Mouse (Mus musculus) heart, embryonic 15.5 days (tissue): Measurements from ENCODE around the gene Acox3. TPM values are rescaled to one million over a fixed set of nuclear protein-coding genes. Genes with fewer than 3 reads are reported as not detected.

Source experiments
- ATAC-seq: fragments of 200-750 bp; cut with Nextera tagmentation; replicated peaks from 2 replicates; pipeline ENCODE4 v1.8.0; 2017; ENCODE audit warnings: low read depth, moderate TSS enrichment; ENCODE audit not compliant: insufficient number of reproducible peaks, insufficient read depth, low FRiP score
- H3K27ac ChIP-seq: fragments of 300-500 bp; sonication (generic); 2 replicates; pipeline ENCODE4 v1.5.1; 2015; ENCODE audit warnings: mild to moderate bottlenecking, inconsistent platforms
- H3K27me3 ChIP-seq: fragments of 300-500 bp; sonication (generic); 2 replicates; pipeline ENCODE4 v1.6.1; 2015; ENCODE audit warnings: inconsistent platforms
- H3K36me3 ChIP-seq: fragments of 300-500 bp; sonication (generic); 2 replicates; pipeline ENCODE4 v1.6.1; 2015; ENCODE audit warnings: mild to moderate bottlenecking, inconsistent platforms
- H3K4me1 ChIP-seq: fragments of 300-500 bp; sonication (generic); replicated peaks from 2 replicates; pipeline ENCODE4 v1.6.1; 2015; ENCODE audit warnings: inconsistent platforms
- H3K4me2 ChIP-seq: fragments of 300-500 bp; sonication (generic); 2 replicates; pipeline ENCODE4 v1.6.1; 2015; ENCODE audit warnings: inconsistent platforms, mild to moderate bottlenecking, moderate library complexity
- H3K4me3 ChIP-seq: fragments of 300-500 bp; sonication (generic); 2 replicates; pipeline ENCODE4 v1.5.1; 2015; ENCODE audit warnings: mild to moderate bottlenecking, inconsistent platforms
- H3K9ac ChIP-seq: fragments of 300-500 bp; sonication (generic); 2 replicates; pipeline ENCODE4 v1.6.1; 2015; ENCODE audit warnings: mild to moderate bottlenecking, inconsistent platforms
- H3K9me3 ChIP-seq: fragments of 300-500 bp; sonication (generic); replicated peaks from 2 replicates; pipeline ENCODE4 v1.6.1; 2016; ENCODE audit warnings: inconsistent platforms
- WGBS: fragments of 180-500 bp; shearing (Covaris S2); methylation state at CpG from one replicate; pipeline ENCODE4 v1.1.7; 2015; ENCODE audit warnings: mixed read lengths; 5-methylcytosine and 5-hydroxymethylcytosine counted together
- polyA plus RNA-seq: library from polyadenylated mRNA; unstranded; fragments of >200 nt; fragmentation: Nextera tagmentation; extraction: Ambion mirVana; gene quantifications from 2 replicates; pipeline ENCODE4 v1.2.1, GENCODE M21; 2015

The Acox3 gene
- polyA plus RNA-seq, result 9.9 and 11.7 TPM in 2 replicates

DNA sequence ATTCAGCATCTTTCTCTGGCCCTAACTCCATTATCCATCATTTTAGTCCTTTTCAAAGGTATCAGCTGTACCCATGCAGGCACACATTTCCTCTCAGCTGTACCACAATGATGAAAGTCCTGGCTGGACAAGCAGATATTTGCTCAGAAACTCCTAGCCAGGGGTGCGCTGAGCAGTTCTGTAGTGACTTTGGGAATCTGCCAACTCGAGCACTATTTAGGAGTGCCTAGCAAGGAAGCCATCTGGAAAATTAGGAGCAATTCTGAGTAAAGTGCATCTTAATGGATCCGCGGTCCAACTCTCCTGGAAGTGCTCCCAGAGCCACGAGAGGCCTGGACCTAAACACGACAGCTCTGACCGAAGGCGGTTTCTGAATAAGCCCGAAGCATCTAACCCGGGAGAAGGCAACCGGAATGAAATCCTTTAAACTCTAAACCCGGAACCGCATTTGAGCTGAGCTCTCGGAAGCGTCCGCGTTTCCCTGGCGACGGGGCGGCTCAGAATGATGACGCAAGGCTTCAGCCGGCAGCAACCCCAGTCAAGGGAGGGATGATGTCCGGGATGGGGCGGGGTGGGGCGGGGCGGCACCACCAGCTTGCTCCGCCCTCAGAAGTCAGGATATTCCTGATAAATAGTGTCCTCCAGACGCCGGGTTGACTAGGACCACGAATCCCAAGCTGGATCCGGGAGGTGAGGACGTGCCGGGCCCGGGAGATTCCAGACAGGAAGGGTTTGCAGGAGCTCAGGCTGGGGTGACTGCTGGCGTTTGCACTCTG, at the start of gene Acox3:
Gene Acox3 (plus strand): TSS at position 596 of the 776 bp plus-strand sequence.
- no peaks in the 10 kb centered on the region for H3K9me3 ChIP-seq
- ATAC-seq, result peak; percentile 90
- H3K4me1 ChIP-seq, result peaks cover 4% of the 10 kb centered on the region
- H3K27ac ChIP-seq, result peak within 1 kb of the TSS; percentile 84
- peak within 1 kb of the TSS; percentile 83 for H3K4me2 ChIP-seq
- H3K9ac ChIP-seq, result peak within 1 kb of the TSS; percentile 67
- H3K27me3 ChIP-seq, result no peaks in the 10 kb centered on the region; the same call in 1 of the 2 replicates
- WGBS, result under 1% methylated on average over 35 of the region's 35 CpGs
- H3K4me3 ChIP-seq, result peak within 1 kb of the TSS; percentile 74
- H3K36me3 ChIP-seq, result no peaks in the 10 kb centered on the region

DNA sequence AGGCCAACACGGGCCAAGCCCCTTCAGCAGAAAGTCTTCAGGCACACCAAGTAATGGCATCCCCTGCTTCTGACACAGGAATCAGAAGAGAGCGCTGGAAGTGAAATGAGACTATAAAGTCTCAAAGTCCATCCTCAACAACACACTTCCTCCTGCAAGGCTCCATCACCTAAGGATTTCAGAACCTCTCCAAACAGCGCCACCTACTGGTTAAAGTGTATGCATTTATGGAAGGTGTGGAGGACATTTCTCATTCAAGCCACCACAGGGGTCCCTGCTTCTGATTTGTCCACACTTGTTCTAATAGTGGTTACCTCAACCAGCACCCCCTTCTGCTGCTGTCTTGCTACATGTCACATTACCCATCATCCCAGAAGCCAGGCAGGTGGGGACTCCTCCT, 46.6 kb upstream of the Acox3 start:
- no peak for ATAC-seq
- WGBS, result 65% methylated on average over 3 of the region's 3 CpGs
- no peak overlapping the region for H3K4me3 ChIP-seq
- H3K4me1 ChIP-seq, result no peaks in the 10 kb centered on the region; the same call in 1 of the 2 replicates
- peaks cover 7% of the 10 kb centered on the region for H3K27me3 ChIP-seq
- no peak overlapping the region for H3K9ac ChIP-seq
- H3K27ac ChIP-seq, result no peak overlapping the region
- H3K36me3 ChIP-seq, result no peaks in the 10 kb centered on the region
- no peaks in the 10 kb centered on the region for H3K9me3 ChIP-seq
- no peak overlapping the region for H3K4me2 ChIP-seq

DNA sequence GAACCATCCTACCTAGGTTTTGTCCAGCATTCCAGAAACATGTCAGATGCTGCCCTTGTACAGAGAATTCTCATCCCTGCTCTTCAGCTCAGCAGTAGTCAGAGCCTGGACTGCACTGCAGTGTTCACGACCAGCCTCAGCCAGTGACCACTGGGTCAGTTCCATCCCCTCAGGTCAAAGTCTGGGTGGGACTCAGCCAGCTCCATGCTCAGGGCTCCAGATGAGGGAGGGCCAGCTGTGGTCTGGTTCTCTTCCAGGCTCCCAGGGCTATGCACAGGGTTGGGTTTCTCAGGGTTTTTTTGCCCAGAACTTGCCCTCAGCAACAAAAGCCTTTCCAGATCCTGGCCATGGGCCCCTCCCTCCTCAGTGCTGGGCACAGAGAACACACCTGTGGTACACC, 45.4 kb upstream of the Acox3 start:
- no peaks in the 10 kb centered on the region for H3K36me3 ChIP-seq
- no peak for ATAC-seq

DNA sequence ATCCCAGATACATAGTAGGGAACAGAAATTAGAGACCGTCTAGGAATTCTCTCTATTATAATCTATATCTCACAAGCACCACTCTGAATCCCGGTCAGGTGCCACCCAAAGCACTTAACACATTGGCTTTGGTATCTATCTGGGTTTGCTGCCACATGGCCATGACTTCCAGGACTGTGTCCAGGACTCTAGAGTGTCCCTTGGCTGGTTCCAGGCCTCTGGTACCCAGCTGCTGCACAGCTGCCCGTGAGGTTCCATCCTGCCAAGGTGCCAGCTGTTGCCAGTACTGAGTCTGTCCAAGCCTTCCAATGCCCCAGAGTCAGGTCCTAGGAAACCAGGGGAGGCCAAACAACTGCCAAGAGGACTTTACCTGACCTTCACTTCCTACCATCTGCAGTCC, 44.8 kb upstream of the Acox3 start:
- Histone ChIP-seq H3K27me3 (no peaks in the 10 kb centered on the region), H3K4me2 (no peak overlapping the region), H3K4me3 (no peak overlapping the region), H3K36me3 (no peaks in the 10 kb centered on the region), H3K4me1 (no peaks in the 10 kb centered on the region), H3K9ac (no peak overlapping the region), H3K27ac (no peak overlapping the region), H3K9me3 (no peaks in the 10 kb centered on the region)
- no peak for ATAC-seq
- WGBS, result 73% methylated on average over 3 of the region's 3 CpGs

More for the DNA sequence above, 45.4 kb upstream of the Acox3 start:
- no peaks in the 10 kb centered on the region for H3K9me3 ChIP-seq
- H3K4me1 ChIP-seq, result no peaks in the 10 kb centered on the region
- H3K9ac ChIP-seq, result no peak overlapping the region
- H3K27ac ChIP-seq, result no peak overlapping the region
- no peak overlapping the region for H3K4me2 ChIP-seq
- H3K27me3 ChIP-seq, result peaks cover 4% of the 10 kb centered on the region
- no peak overlapping the region for H3K4me3 ChIP-seq
- 62% methylated on average over 1 of the region's 1 CpGs for WGBS

DNA sequence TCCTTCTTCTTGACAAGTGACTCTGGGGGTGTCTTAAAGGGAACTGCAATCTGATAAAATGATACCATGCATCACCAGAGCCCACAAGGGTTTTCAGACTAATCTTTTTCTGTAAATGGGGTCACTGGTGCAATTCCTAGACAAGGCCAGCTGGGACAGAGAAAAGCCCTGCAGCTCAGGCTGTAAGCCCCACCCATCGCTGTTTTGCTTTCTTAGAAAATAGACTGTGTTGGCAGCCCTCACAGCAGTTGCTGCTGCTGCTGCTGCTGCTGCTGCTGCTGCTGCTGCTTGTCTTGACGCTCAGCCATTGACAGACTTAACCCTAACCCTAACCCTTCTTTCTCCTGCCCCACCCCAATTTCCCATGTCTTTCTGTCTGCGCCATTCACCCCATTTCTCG, 43.3 kb upstream of the Acox3 start:
- no peaks in the 10 kb centered on the region for H3K9me3 ChIP-seq
- no peak overlapping the region for H3K27ac ChIP-seq
- 49% methylated on average over 4 of the region's 4 CpGs for WGBS
- no peak overlapping the region for H3K4me3 ChIP-seq
- no peak overlapping the region for H3K4me2 ChIP-seq
- no peaks in the 10 kb centered on the region for H3K27me3 ChIP-seq
- H3K36me3 ChIP-seq, result no peaks in the 10 kb centered on the region
- no peak for ATAC-seq
- no peak overlapping the region for H3K9ac ChIP-seq
- no peaks in the 10 kb centered on the region for H3K4me1 ChIP-seq

DNA sequence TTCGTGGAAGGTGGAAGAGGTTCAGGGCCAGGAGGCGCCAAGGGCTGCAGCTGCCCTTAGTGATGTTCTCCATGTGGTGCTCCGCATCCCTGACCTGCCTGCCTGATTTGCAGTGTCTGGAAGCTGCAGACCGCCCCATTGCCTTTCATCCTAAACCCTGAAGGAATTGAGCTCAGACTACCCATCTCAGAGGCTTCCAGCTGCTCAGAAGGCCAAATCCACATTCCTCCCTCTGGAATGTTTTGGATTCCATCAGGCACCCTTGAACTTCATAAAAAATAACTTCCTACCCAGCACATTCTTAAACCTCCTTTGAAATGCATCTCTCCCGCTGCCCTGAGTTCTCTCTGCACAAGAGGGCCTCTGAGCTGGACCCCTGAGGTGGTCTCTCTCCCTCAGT, 42.3 kb upstream of the Acox3 start:
- 47% methylated on average over 5 of the region's 5 CpGs for WGBS
- no peak overlapping the region for H3K27ac ChIP-seq
- no peaks in the 10 kb centered on the region for H3K27me3 ChIP-seq
- ATAC-seq, result no peak
- no peak overlapping the region for H3K4me3 ChIP-seq
- H3K4me2 ChIP-seq, result no peak overlapping the region
- no peaks in the 10 kb centered on the region for H3K9me3 ChIP-seq
- no peaks in the 10 kb centered on the region for H3K36me3 ChIP-seq
- no peak overlapping the region for H3K9ac ChIP-seq
- H3K4me1 ChIP-seq, result no peaks in the 10 kb centered on the region

DNA sequence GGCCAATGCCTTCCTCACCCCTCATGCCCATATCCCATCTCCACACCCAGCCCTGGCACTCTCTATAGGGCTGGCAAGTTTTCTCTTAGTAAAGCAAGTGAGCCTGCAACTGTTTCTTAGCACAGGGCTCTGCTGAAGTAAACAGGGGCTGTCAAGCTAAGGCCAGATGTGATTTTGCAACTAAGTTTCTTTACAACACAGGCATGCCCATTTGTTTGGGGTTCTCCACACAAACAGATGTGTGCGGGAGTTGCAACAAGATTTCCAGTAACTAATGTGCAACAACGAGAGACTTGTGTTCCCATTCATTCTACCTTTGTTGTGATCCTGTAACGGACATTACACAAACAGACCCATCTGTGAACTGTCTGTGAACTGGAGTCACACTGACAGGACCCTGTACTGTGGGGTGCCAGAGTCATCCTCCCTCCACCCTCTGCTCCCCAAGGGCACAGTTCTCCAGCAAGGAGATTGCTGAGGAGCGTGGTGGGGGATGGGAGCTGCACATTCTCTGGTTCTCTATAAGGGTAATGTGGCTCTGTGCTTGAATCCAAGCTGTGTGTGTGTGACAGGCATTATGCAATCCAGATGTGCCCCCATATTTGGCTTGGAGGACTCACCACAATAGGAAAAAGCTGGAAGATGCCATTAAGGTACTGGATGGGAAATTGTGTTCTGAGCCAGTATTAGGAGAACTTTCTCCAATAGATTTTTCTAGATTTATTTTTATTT, 41.6 kb upstream of the Acox3 start:
- H3K9me3 ChIP-seq, result no peaks in the 10 kb centered on the region
- no peak for ATAC-seq
- no peaks in the 10 kb centered on the region for H3K36me3 ChIP-seq
- H3K9ac ChIP-seq, result no peak overlapping the region
- H3K27me3 ChIP-seq, result no peaks in the 10 kb centered on the region
- WGBS, result 66% methylated on average over 4 of the region's 4 CpGs
- H3K4me1 ChIP-seq, result no peaks in the 10 kb centered on the region
- no peak overlapping the region for H3K4me2 ChIP-seq
- H3K4me3 ChIP-seq, result no peak overlapping the region
- H3K27ac ChIP-seq, result no peak overlapping the region

DNA sequence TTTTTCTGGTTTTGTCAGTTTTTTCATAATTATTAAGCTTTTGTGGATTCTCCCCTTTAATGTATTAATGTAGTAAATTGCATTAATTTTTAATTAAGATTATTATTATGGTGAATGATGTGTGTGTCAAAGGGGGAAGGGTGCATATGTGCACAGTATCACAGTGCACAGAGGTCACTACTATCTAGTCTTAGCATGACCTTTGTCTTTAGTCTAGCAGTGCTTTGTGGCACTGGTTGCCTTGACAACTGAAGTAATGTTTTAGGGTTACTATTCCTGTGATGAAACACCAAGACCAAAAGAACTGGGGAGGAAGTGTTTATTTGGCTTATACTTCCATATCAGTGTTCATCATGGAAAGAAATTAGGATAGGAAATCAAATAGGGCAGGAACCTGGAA, 36.7 kb upstream of the Acox3 start:
- H3K4me3 ChIP-seq, result no peak overlapping the region
- no peak for ATAC-seq
- H3K4me1 ChIP-seq, result no peaks in the 10 kb centered on the region
- no peaks in the 10 kb centered on the region for H3K27me3 ChIP-seq
- H3K36me3 ChIP-seq, result no peaks in the 10 kb centered on the region
- no peaks in the 10 kb centered on the region for H3K9me3 ChIP-seq
- no peak overlapping the region for H3K9ac ChIP-seq
- H3K27ac ChIP-seq, result no peak overlapping the region
- no peak overlapping the region for H3K4me2 ChIP-seq

DNA sequence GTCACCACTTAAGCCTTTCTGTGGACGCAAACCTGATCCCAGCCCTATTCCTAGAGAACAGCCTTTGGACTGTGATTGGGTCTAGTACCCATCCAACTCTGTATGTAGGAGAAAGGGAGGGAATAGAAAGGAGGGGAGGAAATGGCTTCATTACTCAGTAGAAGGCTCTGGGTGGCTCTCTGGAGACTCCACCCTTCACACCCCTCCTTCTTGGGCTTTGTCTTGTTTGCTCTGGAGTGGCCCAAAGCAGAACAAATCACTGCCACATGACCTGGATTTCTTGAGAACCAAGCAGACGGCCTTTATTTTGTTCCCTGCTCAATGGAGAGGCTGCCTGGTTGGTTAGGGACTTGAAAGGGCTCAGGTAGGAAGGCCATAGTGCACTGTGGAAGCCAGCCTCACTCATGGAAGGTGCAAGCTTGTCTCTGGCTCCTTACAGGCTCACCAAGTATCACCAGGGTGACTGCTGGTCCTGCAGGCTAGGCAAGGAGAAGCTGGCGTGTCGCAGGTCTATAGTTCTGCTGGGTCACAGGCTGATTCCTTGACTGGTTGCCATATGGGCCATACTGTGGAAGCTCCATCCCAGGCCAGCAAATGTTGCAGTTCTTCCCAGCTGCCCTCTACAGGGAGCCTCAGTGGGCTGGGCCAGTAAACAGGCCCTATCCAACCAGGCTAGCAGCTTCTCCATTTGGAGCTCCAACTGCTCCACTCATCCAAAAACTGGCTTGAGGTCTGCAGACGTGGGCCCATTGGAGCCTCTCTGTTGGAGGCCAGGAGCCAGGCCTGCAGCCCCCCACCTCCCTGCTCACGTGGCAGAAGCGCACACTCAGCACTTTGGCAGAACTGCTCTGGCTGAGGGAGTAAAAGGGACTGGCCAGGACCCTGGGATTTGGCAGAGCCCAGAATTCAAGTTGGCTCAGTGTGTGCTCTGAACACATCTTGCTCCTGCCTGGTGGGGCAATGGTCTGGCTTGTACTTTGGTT, 30.7 kb upstream of the Acox3 start:
- Histone ChIP-seq H3K9ac (no peak overlapping the region), H3K9me3 (no peaks in the 10 kb centered on the region), H3K4me2 (no peak overlapping the region), H3K4me3 (no peak overlapping the region), H3K27me3 (no peaks in the 10 kb centered on the region), H3K36me3 (peaks cover 7% of the 10 kb centered on the region), H3K4me1 (no peaks in the 10 kb centered on the region), H3K27ac (no peak overlapping the region)
- ATAC-seq, result 0 out of 2 replicates have a peak, but pooled peaks have one; percentile 7
- WGBS, result 45% methylated on average over 7 of the region's 7 CpGs

DNA sequence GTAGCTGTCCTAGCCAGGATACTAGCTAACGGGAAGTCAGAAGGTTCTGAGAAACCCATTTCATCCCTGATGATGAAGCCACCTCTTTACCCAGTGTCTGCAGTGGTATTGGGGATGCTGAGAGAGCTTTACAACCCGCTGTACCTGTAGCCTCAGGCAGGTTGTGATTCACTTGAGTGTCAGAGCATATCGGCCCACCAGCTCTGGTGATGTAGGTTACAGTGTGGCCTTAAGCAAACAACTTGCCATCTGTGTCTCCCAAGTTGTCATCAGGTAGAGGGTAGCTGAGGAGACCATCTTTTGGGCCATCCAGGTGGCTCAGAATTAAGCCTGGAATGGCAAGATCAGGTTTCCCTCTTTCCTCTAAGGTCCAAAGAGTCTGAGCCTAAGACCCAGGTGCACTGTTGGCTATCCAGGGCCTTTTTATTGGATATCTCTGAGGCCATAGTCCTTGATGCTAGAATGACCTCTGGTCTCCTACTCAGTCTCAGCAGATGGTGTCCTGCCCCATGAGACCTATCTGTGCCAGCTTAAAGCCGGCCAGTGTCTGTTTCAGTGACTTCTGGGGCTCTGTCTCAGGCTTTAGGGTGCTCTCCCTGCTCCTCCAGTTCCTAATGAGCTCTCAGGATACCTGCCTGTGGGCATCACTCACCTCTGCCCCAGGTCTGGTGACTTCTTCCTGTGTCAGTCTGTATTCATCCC, 29.9 kb upstream of the Acox3 start:
- H3K4me3 ChIP-seq, result no peak overlapping the region
- peaks cover 15% of the 10 kb centered on the region for H3K36me3 ChIP-seq
- peaks cover 8% of the 10 kb centered on the region for H3K4me1 ChIP-seq
- no peak overlapping the region for H3K4me2 ChIP-seq
- H3K27me3 ChIP-seq, result no peaks in the 10 kb centered on the region
- H3K9me3 ChIP-seq, result no peaks in the 10 kb centered on the region
- H3K27ac ChIP-seq, result no peak overlapping the region
- H3K9ac ChIP-seq, result no peak overlapping the region
- 81% methylated on average over 4 of the region's 4 CpGs for WGBS
- ATAC-seq, result no peak
